Mouse (Mus musculus) megakaryocyte, embryonic 14.5 days (primary cell): ENCODE measurements around the gene Gm28374. TPM values are rescaled to one million over a fixed set of nuclear protein-coding genes. Genes with fewer than 3 reads are reported as not detected.

ENCODE experiments used
- H3K27me3 ChIP-seq: replicated peaks from 2 replicates; pipeline ENCODE3; 2012; ENCODE audit warnings: inconsistent platforms
- H3K36me3 ChIP-seq: replicated peaks from 2 replicates; pipeline ENCODE3; 2012; ENCODE audit warnings: low read length, inconsistent platforms, mixed read lengths
- H3K4me1 ChIP-seq: 2 replicates; pipeline ENCODE4 v1.6.1; 2012; ENCODE audit warnings: inconsistent platforms
- H3K4me3 ChIP-seq: replicated peaks from 2 replicates; pipeline ENCODE3; 2012; ENCODE audit warnings: moderate library complexity, mild to moderate bottlenecking, inconsistent platforms
- H3K9me3 ChIP-seq: 2 replicates; pipeline ENCODE4 v1.6.1; 2012; ENCODE audit warnings: inconsistent platforms
- FLI1 ChIP-seq: IDR thresholded peaks from 2 replicates; pipeline ENCODE4 v1.6.1; 2012; ENCODE audit warnings: low read length, inconsistent platforms, mixed read lengths
- GATA1 ChIP-seq: IDR thresholded peaks from 3 replicates; pipeline ENCODE4 v1.6.1; 2012; ENCODE audit warnings: mixed read lengths, low read length, inconsistent platforms, borderline replicate concordance
- polyA plus RNA-seq: library from polyadenylated mRNA; stranded (reverse); fragments of >175 nt; gene quantifications from 2 replicates; pipeline ENCODE4 v1.2.3, GENCODE M21; 2012; ENCODE audit warnings: low replicate concordance; ENCODE audit not compliant: insufficient read depth

Gm28374 gene
- polyA plus RNA-seq, 1 experiment, result not detected

GRCm38 (mm10) chr19:6094119-6094518 lies 12.1 kb upstream of the Gm28374 start, which contains the start of gene AC131692.1:
Gene AC131692.1, plus strand, starts transcription at chr19:6094419.
- Histone ChIP-seq H3K4me3 (no peak within 1 kb of the TSS), H3K9me3 (no peaks in the 10 kb centered on the region), H3K27me3 (no peaks in the 10 kb centered on the region), H3K36me3 (peaks cover 76% of the 10 kb centered on the region), H3K4me1 (peaks cover 3% of the 10 kb centered on the region; the same call in 1 of the 2 replicates)
- no peak for TF ChIP-seq GATA1
- TF ChIP-seq FLI1, result no peak

GRCm38 (mm10) chr19:6088841-6089240 lies 6.8 kb upstream of the Gm28374 start:
- Histone ChIP-seq H3K27me3 (no peaks in the 10 kb centered on the region), H3K4me1 (peaks cover 39% of the 10 kb centered on the region), H3K4me3 (no peak overlapping the region), H3K36me3 (peaks cover 69% of the 10 kb centered on the region), H3K9me3 (no peaks in the 10 kb centered on the region)
- no peak for TF ChIP-seq FLI1
- no peak for TF ChIP-seq GATA1

- TF ChIP-seq GATA1, result no peak
- TF ChIP-seq FLI1, result no peak
- H3K4me1 ChIP-seq, result peaks cover 61% of the 10 kb centered on the region
- peak overlapping the region; percentile 96 for H3K4me3 ChIP-seq
- H3K27me3 ChIP-seq, result no peaks in the 10 kb centered on the region
- H3K9me3 ChIP-seq, result no peaks in the 10 kb centered on the region
- peaks cover 75% of the 10 kb centered on the region for H3K36me3 ChIP-seq
Measured at GRCm38 (mm10) chr19:6085417-6085879, 3.4 kb upstream of the Gm28374 start.

GRCm38 (mm10) chr19:6084478-6085248 lies 2.6 kb upstream of the Gm28374 start, which contains the start of the genes Zfpl1 and Cdca5:
Gene Zfpl1, minus strand, starts transcription at chr19:6084956.
Gene Cdca5, plus strand, starts transcription at chr19:6084983.
- Histone ChIP-seq H3K4me3 (peak within 1 kb of the TSS; percentile 96), H3K9me3 (no peaks in the 10 kb centered on the region), H3K36me3 (peaks cover 75% of the 10 kb centered on the region), H3K27me3 (no peaks in the 10 kb centered on the region), H3K4me1 (peaks cover 61% of the 10 kb centered on the region)
- TF ChIP-seq GATA1 (no peak), FLI1 (peak; percentile 100; the same call in 1 of the 2 replicates)

GRCm38 (mm10) chr19:6079983-6080480 lies 2.0 kb downstream of the Gm28374 start, which contains the start of gene Tmem262:
Gene Tmem262, plus strand, starts transcription at chr19:6080033.
- Histone ChIP-seq H3K4me1 (peaks cover 55% of the 10 kb centered on the region), H3K27me3 (no peaks in the 10 kb centered on the region), H3K9me3 (no peaks in the 10 kb centered on the region), H3K36me3 (peaks cover 54% of the 10 kb centered on the region), H3K4me3 (no peak within 1 kb of the TSS)
- no peak for TF ChIP-seq GATA1
- no peak for TF ChIP-seq FLI1

- Histone ChIP-seq H3K27me3 (no peaks in the 10 kb centered on the region), H3K4me3 (peak within 1 kb of the TSS; percentile 97), H3K36me3 (peaks cover 61% of the 10 kb centered on the region), H3K4me1 (peaks cover 38% of the 10 kb centered on the region), H3K9me3 (no peaks in the 10 kb centered on the region)
- TF ChIP-seq FLI1 (no peak), GATA1 (no peak)
Measured at GRCm38 (mm10) chr19:6076564-6077393, 5.3 kb downstream of the Gm28374 start, which contains the start of gene Vps51. Gene Vps51, minus strand, starts transcription at chr19:6077231.

- H3K4me1 ChIP-seq, result peaks cover 44% of the 10 kb centered on the region
- peaks cover 67% of the 10 kb centered on the region for H3K36me3 ChIP-seq
- no peaks in the 10 kb centered on the region for H3K27me3 ChIP-seq
- H3K9me3 ChIP-seq, result no peaks in the 10 kb centered on the region
- no peak for TF ChIP-seq FLI1
- no peak for TF ChIP-seq GATA1
- H3K4me3 ChIP-seq, result peak overlapping the region; percentile 47
Measured at GRCm38 (mm10) chr19:6073889-6074288, 8.2 kb downstream of the Gm28374 start.

- Histone ChIP-seq H3K4me3 (no peak overlapping the region), H3K9me3 (no peaks in the 10 kb centered on the region), H3K4me1 (peaks cover 51% of the 10 kb centered on the region), H3K27me3 (no peaks in the 10 kb centered on the region), H3K36me3 (peaks cover 78% of the 10 kb centered on the region)
- TF ChIP-seq FLI1, result no peak
- TF ChIP-seq GATA1, result no peak
Measured at GRCm38 (mm10) chr19:6071261-6071660, 10.8 kb downstream of the Gm28374 start.

- TF ChIP-seq FLI1, result no peak
- no peak for TF ChIP-seq GATA1
- H3K27me3 ChIP-seq, result no peaks in the 10 kb centered on the region
- no peak overlapping the region for H3K4me3 ChIP-seq
- no peaks in the 10 kb centered on the region for H3K9me3 ChIP-seq
- H3K4me1 ChIP-seq, result peaks cover 50% of the 10 kb centered on the region
- peaks cover 76% of the 10 kb centered on the region for H3K36me3 ChIP-seq
Measured at GRCm38 (mm10) chr19:6070571-6071250, 11.3 kb downstream of the Gm28374 start.

- H3K27me3 ChIP-seq, result no peaks in the 10 kb centered on the region
Measured at GRCm38 (mm10) chr19:6069851-6070250, 12.2 kb downstream of the Gm28374 start.

More at GRCm38 (mm10) chr19:6069851-6070250, 12.2 kb downstream of the Gm28374 start:
- Histone ChIP-seq H3K9me3 (no peaks in the 10 kb centered on the region), H3K36me3 (peaks cover 71% of the 10 kb centered on the region), H3K4me3 (peak overlapping the region; percentile 26), H3K4me1 (peaks cover 44% of the 10 kb centered on the region)
- TF ChIP-seq GATA1, result no peak
- TF ChIP-seq FLI1, result no peak
